Mouse (Mus musculus) hindbrain, postnatal 0 days (tissue): ENCODE data around the gene Olfr747. TPM values are rescaled to one million over a fixed set of nuclear protein-coding genes. Genes with fewer than 3 reads are reported as not detected.

Experiments used
- ATAC-seq: fragments of 200-750 bp; cut with Nextera tagmentation; 2 replicates; pipeline ENCODE4 v1.8.0; 2017; ENCODE audit warnings: mild to moderate bottlenecking, moderate TSS enrichment, moderate library complexity
- DNase-seq: peaks from one replicate; pipeline ENCODE4 v3.0.0-alpha.2; 2015; ENCODE audit warnings: low spot score
- H3K27ac ChIP-seq: fragments of 300-500 bp; sonication (generic); 2 replicates; pipeline ENCODE4 v1.5.1; 2014; ENCODE audit warnings: mild to moderate bottlenecking
- H3K27me3 ChIP-seq: fragments of 300-500 bp; sonication (generic); 2 replicates; pipeline ENCODE4 v1.6.1; 2014; ENCODE audit warnings: low read length, mixed read lengths; ENCODE audit not compliant: insufficient read depth
- H3K36me3 ChIP-seq: fragments of 300-500 bp; sonication (generic); 2 replicates; pipeline ENCODE4 v1.6.1; 2014; ENCODE audit warnings: low read length, mixed read lengths; ENCODE audit not compliant: insufficient read depth
- H3K4me1 ChIP-seq: fragments of 300-500 bp; sonication (generic); 2 replicates; pipeline ENCODE4 v1.6.1; 2014; ENCODE audit warnings: antibody characterized with exemption, low read length, mixed read lengths; ENCODE audit not compliant: insufficient read depth
- H3K4me2 ChIP-seq: fragments of 300-500 bp; sonication (generic); 2 replicates; pipeline ENCODE4 v1.6.1; 2014; ENCODE audit warnings: low read depth, mild to moderate bottlenecking, low read length, moderate library complexity, mixed read lengths
- H3K4me3 ChIP-seq: fragments of 300-500 bp; sonication (generic); 2 replicates; pipeline ENCODE4 v1.5.1; 2014; ENCODE audit warnings: low read length
- H3K9ac ChIP-seq: fragments of 300-500 bp; sonication (generic); replicated peaks from 2 replicates; pipeline ENCODE4 v1.6.1; 2014; ENCODE audit warnings: mild to moderate bottlenecking, low read length, moderate library complexity, mixed read lengths
- H3K9me3 ChIP-seq: fragments of 300-500 bp; sonication (generic); 2 replicates; pipeline ENCODE4 v1.6.1; 2016; ENCODE audit warnings: low read length, mixed read lengths
- CTCF ChIP-seq: IDR thresholded peaks from 2 replicates; pipeline ENCODE4 v1.5.1; 2016; ENCODE audit warnings: antibody characterized with exemption, control low read depth, low read depth
- WGBS: fragments of 180-500 bp; shearing (Covaris S2); extraction: QIAGEN DNeasy Blood & Tissue Kit; methylation state at CpG from one replicate; pipeline ENCODE4 v1.1.7; 2014; 5-methylcytosine and 5-hydroxymethylcytosine counted together
- polyA plus RNA-seq: library from polyadenylated mRNA; unstranded; fragments of >200 nt; fragmentation: Nextera tagmentation; extraction: Ambion mirVana; gene quantifications from 2 replicates; pipeline ENCODE4 v1.2.1, GENCODE M21; 2015
- total RNA-seq: library from RNA; depleted of rRNA; stranded (reverse); fragments of >200 nt; gene quantifications from 2 replicates; pipeline ENCODE4 v1.2.3, GENCODE M21; 2014; rRNA removed

The Olfr747 gene
- total and polyA plus RNA-seq, 2 experiments from 2014 or later, result not detected

GRCm38 (mm10) chr14:50639088-50639487 lies 53.9 kb downstream of the Olfr747 start, which contains the start of gene Olfr745:
Olfr745 (plus strand) TSS chr14:50639388.
- Histone ChIP-seq H3K9ac (no peak within 1 kb of the TSS), H3K9me3 (no peaks in the 10 kb centered on the region), H3K4me3 (no peak within 1 kb of the TSS), H3K4me2 (no peak within 1 kb of the TSS), H3K27me3 (no peaks in the 10 kb centered on the region), H3K27ac (no peak within 1 kb of the TSS), H3K4me1 (no peaks in the 10 kb centered on the region), H3K36me3 (no peaks in the 10 kb centered on the region)
- ATAC-seq (no peak), DNase-seq (no peak)
- no peak for TF ChIP-seq CTCF
- 82% methylated on average over 2 of the region's 2 CpGs for WGBS

Other genes starting within 250 kb of the Olfr747 start
- gene Olfr740, start 247.7 kb downstream of the Olfr747 start, total RNA-seq, result not detected in 2 replicates
- not detected in 2 replicates for gene Olfr740, start 247.7 kb downstream of the Olfr747 start, polyA plus RNA-seq
- not detected in 2 replicates for gene Olfr741, start 220.5 kb downstream of the Olfr747 start, total RNA-seq
- not detected in 2 replicates for gene Olfr741, start 220.5 kb downstream of the Olfr747 start, polyA plus RNA-seq
- not detected in 2 replicates for gene Olfr742, start 189.6 kb downstream of the Olfr747 start, total RNA-seq
- gene Olfr742, start 189.6 kb downstream of the Olfr747 start, polyA plus RNA-seq, result not detected in 2 replicates
- not detected in 2 replicates for gene Olfr743, start 171.4 kb downstream of the Olfr747 start, total RNA-seq
- not detected in 2 replicates for gene Olfr743, start 171.4 kb downstream of the Olfr747 start, polyA plus RNA-seq
- not detected in 2 replicates for gene Olfr744, start 78.3 kb downstream of the Olfr747 start, total RNA-seq
- not detected in 2 replicates for gene Olfr744, start 78.3 kb downstream of the Olfr747 start, polyA plus RNA-seq
- gene Olfr745, start 53.8 kb downstream of the Olfr747 start, total RNA-seq, result not detected in 2 replicates
- gene Olfr745, start 53.8 kb downstream of the Olfr747 start, polyA plus RNA-seq, result not detected in 2 replicates
- not detected in 2 replicates for gene Olfr746, start 46.1 kb downstream of the Olfr747 start, total RNA-seq
- not detected in 2 replicates for gene Olfr746, start 46.1 kb downstream of the Olfr747 start, polyA plus RNA-seq
- gene Olfr748, start 14.2 kb upstream of the Olfr747 start, total RNA-seq, result not detected in 2 replicates
- gene Olfr748, start 14.2 kb upstream of the Olfr747 start, polyA plus RNA-seq, result not detected in 2 replicates
- not detected in 2 replicates for gene Olfr749, start 51.9 kb upstream of the Olfr747 start, total RNA-seq
- gene Olfr749, start 51.9 kb upstream of the Olfr747 start, polyA plus RNA-seq, result not detected in 2 replicates
- gene Ttc5, start 92.3 kb upstream of the Olfr747 start, total RNA-seq, result 90.8 and 91.6 TPM in 2 replicates
- gene Ttc5, start 92.3 kb upstream of the Olfr747 start, polyA plus RNA-seq, result 95.3 and 95.8 TPM in 2 replicates
- gene Ccnb1ip1, start 114.5 kb upstream of the Olfr747 start, total RNA-seq, result not detected in 2 replicates
- gene Ccnb1ip1, start 114.5 kb upstream of the Olfr747 start, polyA plus RNA-seq, result 0.09 and 0.15 TPM in 2 replicates
- 19.7 and 21.1 TPM in 2 replicates for gene Parp2, start 114.6 kb upstream of the Olfr747 start, total RNA-seq
- gene Parp2, start 114.6 kb upstream of the Olfr747 start, polyA plus RNA-seq, result 36.2 and 36.6 TPM in 2 replicates
- 4.3 and 5.6 TPM in 2 replicates for gene Tep1, start 177.4 kb upstream of the Olfr747 start, total RNA-seq
- 3.4 and 3.5 TPM in 2 replicates for gene Tep1, start 177.4 kb upstream of the Olfr747 start, polyA plus RNA-seq
- gene Klhl33, start 204.3 kb upstream of the Olfr747 start, total RNA-seq, result 2.4 and 3.7 TPM in 2 replicates
- gene Klhl33, start 204.3 kb upstream of the Olfr747 start, polyA plus RNA-seq, result 2.9 and 4.0 TPM in 2 replicates
- gene Osgep, start 231.7 kb upstream of the Olfr747 start, total RNA-seq, result 71.4 and 80.9 TPM in 2 replicates
- gene Osgep, start 231.7 kb upstream of the Olfr747 start, polyA plus RNA-seq, result 72.4 and 82.7 TPM in 2 replicates
- 68.6 and 70.2 TPM in 2 replicates for gene Apex1, start 231.8 kb upstream of the Olfr747 start, total RNA-seq
- 145 and 156 TPM in 2 replicates for gene Apex1, start 231.8 kb upstream of the Olfr747 start, polyA plus RNA-seq
- 53.3 and 69.1 TPM in 2 replicates for gene Pip4p1, start 237.7 kb upstream of the Olfr747 start, total RNA-seq
- 102 and 103 TPM in 2 replicates for gene Pip4p1, start 237.7 kb upstream of the Olfr747 start, polyA plus RNA-seq
- gene Pnp, start 237.9 kb upstream of the Olfr747 start, total RNA-seq, result 16.7 and 19.1 TPM in 2 replicates
- 17.5 and 18.2 TPM in 2 replicates for gene Pnp, start 237.9 kb upstream of the Olfr747 start, polyA plus RNA-seq